Mouse (Mus musculus): ENCODE data around the gene Schip1. TPM values are rescaled to one million over a fixed set of nuclear protein-coding genes. Genes with fewer than 3 reads are reported as not detected.

The Schip1 gene
- total RNA-seq, 2 experiments from 2014 or later: 105 to 129 TPM

DNA sequence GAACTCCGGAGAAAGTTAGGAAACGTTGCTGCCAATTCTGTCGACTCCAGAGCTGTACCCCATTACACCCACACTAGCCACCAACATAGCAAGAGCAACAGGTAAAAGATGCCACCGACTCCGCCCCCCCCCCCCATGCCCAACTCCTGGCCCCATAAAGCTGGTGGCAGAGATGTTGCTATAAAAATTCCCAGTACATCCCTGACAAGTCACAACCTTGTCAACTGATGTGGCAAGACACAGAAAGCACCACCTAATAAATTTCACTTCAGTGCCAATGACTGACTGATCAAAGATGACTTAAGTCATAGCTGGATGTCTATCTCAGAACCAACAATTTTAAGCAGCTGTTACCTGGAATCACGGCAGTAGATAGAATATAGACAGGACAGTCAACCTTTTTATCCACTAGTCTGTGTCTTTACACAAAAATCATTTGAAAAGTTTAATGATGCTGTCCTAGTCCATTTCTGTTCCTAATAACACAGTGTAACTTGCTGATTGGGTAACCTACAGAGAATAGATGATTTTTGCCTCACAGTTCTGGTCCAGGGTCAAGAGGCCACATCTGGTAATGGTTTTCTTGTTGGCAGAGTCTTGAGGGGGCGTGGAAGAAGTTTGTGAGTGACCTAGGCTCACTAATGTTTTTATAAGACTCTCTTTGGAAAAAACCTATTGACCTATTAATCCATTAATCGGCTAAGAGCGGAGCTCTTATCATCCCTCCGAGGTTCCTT is 389.3 kb downstream of the Schip1 start:
- intact Hi-C loops (cut with DNase I): no loop called here
- peak in 1 of 2 experiments; percentile 17 for DNase-seq

DNA sequence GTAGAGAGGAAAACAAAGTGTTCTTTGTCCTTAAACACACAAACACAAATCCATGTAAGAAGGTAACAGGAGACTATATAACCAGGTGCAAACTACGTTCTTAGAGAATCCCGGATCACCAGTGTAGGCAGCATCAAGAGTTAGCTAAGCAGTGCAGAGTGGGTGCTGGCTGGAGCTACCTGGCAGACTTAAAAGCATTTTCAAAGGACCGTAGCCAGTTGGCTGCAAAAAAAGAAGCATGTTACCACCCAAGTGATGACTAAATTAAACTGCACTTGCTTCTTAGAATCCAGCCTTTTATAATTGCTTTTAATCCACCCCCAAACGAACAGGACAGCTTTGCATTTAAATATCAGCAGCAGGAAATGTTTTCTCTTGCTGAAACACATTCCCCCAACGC is 402.0 kb downstream of the Schip1 start:
- no peak for DNase-seq
- intact Hi-C loops (cut with DNase I): no loop called here

DNA sequence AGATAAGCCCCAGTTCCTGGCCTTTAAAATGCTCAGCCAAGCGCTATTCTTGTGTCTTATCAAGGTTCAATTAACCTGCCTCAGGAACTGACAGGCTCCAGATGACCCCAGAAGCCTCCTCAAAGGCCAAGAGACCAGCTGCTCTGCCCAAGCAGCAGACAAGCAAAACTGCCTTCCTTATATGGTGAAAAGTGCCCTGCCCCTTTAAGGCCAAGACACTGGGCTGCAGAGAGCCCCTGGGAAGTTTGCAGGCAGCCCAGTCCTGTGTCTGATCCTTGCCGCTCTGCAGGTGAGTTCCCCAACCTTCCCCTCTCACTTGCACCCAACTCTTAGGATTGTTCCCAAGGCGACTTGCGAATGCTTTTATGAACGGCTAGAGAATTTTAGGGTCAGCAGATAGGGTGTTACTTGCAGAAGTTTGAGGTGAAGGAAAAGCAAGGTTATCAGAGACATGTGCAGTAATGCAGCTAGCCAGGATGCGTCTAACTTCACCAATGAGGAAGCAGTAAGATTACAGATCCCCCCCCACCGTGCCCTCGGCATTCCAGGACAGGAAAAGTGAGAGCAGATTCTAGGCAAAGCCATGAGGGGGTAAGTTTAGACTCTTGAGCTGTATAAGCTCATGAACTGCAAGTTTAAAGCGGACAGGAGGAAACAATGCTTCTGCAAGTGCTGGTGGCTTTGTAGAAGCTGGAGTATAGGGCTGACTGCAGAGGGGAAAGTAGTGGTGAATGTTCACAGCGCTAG is 403.5 kb downstream of the Schip1 start:
- DNase-seq: no peak
- intact Hi-C loops (cut with DNase I): no loop called here

DNA sequence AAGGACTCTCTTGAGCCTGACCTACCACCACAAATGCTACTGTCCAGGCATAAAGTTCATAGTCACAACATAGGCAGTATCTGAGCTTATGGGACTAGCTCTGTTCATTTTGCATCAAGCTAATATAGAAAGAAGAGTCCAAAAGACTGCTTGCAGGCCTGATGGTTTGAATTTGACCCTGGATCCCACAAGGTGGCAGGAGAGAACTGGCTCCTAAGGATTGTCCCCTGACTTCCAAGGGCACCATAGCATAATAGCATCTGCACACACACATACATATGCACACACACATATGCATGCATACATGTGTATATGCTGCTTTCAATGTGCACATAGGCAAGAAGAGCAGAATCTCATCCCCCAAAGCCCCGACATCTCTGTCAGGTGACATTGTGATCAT is 405.0 kb downstream of the Schip1 start:
- intact Hi-C loops (cut with DNase I): no loop called here
- no peak for DNase-seq

DNA sequence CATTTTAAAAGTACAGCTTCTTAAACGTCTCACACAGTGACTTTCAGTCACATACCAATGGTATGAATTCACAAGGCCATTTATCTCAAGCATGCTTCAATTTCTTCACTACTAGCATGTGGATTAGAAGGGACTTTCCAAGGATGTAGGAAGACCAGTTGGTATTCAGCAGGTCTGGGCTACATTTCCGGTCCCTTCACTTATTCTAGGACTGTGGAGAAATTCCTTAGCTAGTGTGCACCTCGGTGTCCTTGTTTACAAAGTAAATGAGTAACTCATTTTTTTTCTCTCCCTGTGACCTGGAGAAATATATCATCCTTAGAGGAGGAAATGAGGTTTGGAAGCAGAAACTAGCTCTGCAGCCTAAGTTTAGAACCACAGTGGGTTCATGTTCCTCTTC is 405.5 kb downstream of the Schip1 start:
- intact Hi-C loops (cut with DNase I): no loop called here
- no peak for DNase-seq

DNA sequence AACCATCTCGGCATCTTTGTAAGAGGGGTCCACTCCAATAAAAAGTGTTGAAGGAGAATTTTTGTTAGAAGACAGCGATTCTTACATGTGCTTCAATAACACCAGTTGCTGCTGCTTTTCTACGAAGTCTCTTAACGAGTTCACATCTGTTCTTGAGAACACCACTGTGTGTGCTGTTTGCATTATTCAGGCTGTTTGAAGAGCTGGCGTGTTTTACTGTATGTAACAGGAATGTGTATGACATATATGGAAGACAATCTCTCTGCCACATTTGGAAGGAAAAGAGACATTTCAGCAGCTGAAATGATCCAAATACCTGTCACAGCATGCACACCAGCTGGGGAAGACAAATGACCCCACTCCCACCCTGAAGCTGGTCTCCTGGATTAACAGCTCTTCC is 406.0 kb downstream of the Schip1 start:
- no peak for DNase-seq
- intact Hi-C loops (cut with DNase I): no loop called here

DNA sequence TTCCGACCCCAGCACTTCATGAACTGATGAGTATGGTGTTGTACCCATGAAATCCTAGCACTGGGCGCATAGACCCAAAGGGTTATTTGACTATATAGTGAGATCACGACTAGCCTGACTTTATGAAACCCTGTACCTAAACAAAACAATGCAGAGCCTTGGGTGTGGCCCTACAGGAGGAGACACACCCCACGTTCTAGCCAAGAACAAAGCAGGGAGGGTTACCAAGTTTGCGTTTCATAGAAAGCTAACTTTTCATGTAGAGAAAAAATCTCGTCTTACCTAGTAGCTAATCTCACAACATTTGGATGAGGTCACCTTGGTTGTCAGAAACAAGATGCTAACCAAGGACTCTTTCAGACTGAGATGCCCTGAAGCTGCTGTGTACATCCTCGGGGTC is 411.7 kb downstream of the Schip1 start:
- intact Hi-C loops (cut with DNase I): no loop called here
- no peak for DNase-seq

DNA sequence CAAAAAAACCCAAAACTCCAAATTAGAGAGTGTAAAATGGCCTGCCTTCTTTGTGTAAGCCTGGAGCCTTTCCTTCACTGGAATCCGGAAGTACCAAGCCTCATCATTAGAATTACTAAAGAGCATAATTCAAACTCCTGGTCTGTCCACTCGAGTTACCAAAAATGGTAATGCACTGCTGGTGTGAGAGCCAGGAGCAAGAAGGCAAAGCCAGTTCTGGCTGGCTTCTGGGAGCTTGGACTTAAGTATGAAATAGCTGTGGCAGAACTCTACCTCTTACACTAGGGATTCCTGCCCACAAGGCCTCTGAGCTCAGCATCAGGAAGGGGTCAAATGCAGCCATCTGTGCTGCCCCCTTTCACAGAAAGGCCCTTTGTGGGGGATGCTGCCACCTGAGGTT is 412.9 kb downstream of the Schip1 start:
- intact Hi-C loops (cut with DNase I): no loop called here
- DNase-seq: no peak

DNA sequence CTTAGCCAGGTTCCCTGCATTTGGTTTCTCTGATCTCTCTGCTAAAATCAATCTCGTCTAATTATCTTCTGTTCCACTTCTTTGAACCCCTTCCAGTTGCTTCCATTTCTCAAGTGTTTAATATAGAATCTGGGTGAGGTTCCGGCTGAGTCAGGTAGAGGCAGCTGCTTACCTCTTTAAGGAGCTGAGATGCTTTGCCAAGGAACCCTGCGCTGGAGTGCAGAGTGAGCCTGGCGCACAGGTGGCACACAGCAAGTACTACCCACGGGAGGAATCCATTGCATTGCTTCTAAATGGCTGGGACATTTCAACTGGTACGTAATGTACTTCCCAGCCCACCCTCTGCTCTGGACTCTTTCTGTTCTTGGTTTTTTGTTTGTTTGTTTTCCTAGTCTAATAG is 414.7 kb downstream of the Schip1 start:
- intact Hi-C loops (cut with DNase I): no loop called here
- no peak for DNase-seq

DNA sequence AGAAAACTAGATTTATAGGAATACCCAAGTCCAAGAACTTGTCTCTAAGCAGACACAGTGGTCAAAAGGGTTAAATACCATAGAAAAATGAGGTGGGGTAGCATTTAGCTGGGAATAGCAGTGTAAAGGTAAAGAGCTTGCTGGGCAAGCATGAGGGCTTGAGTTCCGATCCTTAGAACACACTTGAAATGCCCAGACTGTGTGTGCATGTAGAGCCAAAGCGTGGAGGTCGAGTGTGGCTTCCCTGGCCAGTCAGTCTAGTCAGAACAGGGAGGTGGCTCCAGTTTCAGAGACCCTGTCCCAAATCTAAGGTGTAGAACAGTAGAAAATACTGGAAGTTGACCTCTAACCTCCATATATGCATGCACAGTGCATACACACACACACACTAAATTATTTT is 418.9 kb downstream of the Schip1 start:
- intact Hi-C loops (cut with DNase I): no loop called here
- no peak for DNase-seq

DNA sequence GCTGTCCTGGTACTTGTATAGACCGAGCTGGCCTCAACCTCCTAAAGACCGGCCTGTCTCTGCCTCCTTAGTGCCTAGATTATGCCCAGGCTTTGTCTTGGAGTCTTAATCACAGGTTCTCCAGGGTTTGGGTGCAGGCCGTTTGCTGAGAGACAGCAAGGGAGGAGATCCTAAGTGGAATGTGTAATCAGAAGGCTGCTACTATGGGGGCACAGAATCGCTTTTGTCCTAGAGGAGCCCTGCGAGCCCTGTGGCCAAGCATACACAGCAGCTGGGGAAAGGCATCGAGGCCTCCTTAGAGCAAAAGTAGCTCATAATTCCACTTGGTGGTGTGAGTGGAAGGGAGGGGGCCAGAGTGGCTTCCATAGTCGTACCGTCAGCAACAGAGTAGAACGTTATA is 419.4 kb downstream of the Schip1 start:
- intact Hi-C loops (cut with DNase I): no loop called here

DNA sequence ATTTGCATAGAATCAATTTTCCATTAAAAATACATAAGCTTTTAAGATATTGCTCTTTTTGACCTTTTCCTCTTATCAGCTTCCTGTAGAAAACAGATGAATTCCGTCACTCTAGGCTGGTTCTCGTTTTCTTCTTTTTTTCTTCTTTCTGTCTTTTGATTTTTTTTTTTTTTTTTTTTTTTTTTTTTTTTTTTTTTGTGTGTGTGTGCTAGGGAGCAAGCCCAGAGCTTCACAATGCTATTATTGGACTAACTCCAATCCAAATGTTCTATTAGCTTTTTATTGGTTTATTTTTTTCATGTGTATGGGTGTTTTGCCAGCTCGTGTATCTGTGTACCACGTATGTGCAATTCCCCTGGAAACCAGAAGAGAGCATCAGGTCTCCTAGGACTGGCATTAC is 420.0 kb downstream of the Schip1 start:
- no peak for DNase-seq
- intact Hi-C loops (cut with DNase I): no loop called here

More for the DNA sequence above, 419.4 kb downstream of the Schip1 start:
- no peak for DNase-seq

DNA sequence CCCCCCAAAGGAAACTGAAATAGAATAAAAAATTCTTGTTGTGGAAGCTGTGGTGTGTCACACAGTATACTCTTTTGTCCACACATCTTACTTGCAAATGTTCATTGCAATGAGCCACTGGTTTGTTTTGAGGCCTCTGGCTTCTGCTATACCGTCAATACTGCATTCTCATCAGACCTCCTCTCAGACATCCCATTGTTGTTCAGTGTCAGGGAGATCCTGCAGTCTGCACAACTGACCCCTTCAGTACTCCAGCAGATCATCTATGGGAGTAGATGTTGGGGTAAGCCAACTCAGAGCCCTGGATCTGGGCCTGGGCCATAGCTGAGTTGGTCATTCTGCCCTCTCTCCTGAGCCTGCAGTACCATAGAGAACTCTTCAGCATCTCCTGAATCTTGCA is 423.0 kb downstream of the Schip1 start:
- no peak for DNase-seq
- intact Hi-C loops (cut with DNase I): no loop called here

DNA sequence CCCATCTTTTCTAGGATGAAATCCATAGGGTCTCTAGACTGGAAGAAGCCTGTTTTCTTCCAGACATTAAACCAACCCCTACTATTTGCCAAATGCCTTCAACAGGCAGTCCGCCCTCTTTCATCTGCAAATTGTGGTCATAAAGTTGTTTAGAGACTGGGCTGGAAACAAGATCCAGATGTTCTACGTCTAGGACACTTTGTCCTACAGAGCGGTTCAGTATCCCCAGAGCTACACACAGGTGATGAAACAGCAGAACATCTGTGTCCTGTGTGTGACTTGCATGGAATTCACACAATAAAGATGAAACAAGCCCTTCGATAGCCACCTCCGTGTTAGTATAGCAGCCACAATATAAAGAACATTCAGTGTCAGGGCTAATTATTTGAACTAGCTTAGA is 423.7 kb downstream of the Schip1 start:
- no peak for DNase-seq
- intact Hi-C loops (cut with DNase I): no loop called here

DNA sequence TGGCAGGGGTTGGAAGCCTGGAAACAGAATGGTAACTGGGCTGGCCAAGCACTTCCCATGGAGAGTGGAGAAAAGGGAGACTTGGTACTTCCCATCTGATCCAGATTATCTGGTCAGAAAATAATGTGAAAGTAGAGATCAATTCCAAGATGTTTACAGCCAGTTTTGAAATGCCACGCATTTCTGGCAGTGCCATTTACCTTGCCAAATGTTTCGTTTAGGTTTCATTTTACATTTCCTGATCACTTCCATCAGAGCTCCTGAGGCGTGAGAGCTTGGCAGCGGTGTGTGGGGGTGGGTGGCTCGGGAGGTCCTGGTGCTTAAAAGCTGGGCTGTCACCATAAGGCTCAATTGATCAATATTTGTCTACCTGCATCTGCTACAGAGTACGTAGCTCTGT is 426.9 kb downstream of the Schip1 start:
- no peak for DNase-seq
- intact Hi-C loops (cut with DNase I): no loop called here

DNA sequence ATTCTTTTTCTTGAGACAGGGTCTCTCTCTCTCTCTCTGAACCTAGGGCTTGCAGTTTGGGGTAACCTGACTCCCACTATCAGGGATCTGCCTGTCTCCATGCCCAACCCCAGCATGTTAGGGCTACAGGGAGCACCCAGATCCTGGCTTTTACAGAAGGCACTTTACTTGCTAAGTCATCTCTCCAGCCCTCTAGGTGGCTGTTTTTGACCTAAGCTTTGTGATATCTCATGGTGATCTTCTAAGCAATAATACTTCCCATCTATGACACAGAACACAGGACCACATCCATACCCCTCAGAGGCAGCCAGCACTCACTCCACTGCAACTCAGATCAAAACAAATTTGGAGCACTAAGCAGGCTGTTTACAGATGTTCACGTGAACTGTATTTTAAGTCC is 427.5 kb downstream of the Schip1 start:
- DNase-seq: no peak
- intact Hi-C loops (cut with DNase I): no loop called here

DNA sequence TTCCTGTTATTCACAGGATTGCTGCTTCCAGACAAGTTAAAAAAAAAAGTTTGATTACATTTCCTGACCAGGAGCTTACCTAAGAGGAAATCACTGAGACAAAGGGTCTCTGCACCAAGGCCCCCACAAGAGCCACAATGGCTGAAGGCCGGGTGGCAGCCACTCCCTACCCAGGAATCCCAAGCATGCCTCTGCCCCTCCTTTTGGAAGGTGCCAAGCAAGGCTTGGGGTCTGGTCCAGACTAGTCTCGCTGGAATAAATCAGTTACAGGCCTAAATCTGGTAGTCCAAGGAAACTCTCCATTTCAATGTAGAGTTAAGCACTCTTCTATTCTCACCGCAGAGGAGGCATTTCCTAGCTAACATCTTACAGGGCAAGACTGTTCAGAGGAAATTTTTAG is 427.9 kb downstream of the Schip1 start:
- DNase-seq: no peak
- intact Hi-C loops (cut with DNase I): no loop called here

DNA sequence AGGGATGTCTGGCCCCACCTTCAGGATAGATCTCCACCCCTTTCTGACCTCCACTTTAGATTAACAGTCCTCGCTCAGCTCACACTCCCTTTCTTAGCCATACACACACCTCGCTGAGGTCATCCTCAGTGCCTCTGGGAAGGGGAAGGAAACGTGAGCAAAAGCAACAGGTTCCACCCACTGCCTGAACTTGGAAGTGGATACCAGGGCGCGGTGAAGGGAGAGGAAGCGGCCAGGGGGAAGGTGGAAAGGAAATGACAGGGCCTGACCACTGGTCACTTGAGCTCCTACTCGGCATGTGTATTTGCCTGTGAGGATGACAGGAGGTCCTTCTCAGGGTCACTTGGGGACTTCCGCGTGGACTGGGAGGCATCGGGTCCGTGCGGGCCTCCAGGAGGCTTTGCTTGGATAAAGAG is 428.6 kb downstream of the Schip1 start:
- DNase-seq: peak in 1 of 2 experiments; percentile 21
- intact Hi-C loops (cut with DNase I): no loop called here

DNA sequence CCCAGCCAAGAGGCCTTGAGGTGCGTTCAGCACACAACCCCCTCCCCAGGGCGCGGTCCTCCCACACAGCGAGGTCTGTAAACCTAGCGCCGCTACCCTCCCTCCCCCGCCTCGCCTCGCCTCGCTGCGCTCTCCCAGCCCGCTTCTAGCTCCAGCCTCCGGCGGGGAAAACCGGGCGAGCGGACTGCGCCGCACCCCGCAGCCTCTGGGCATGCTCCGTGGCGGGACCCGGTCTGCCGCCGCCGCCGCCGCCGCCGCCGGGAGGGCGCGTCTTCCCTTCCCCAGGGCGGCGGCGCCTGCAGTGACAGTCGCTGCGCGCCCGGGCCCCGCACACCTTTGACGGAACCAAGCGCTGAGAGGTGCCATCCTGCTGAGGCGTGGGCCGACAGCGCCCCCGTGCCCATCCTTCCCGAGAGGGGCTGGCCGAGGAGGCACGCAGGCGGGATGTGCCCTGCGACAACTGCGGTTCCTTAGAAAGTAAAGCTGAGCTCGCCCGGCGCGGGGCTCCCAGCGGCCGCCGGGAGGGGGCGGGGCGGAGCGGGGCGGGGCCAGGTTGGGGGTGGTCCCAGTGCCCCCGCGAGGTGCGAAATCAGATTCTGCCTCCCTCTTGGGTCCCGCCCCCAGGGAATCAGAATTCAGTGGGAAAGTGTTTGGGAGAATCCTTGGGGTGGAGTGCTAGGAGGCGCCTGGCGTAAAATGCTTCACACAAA is 429.1 kb downstream of the Schip1 start:
- intact Hi-C loops (cut with DNase I): no loop called here
- peak; percentile 47 to 70 for DNase-seq

DNA sequence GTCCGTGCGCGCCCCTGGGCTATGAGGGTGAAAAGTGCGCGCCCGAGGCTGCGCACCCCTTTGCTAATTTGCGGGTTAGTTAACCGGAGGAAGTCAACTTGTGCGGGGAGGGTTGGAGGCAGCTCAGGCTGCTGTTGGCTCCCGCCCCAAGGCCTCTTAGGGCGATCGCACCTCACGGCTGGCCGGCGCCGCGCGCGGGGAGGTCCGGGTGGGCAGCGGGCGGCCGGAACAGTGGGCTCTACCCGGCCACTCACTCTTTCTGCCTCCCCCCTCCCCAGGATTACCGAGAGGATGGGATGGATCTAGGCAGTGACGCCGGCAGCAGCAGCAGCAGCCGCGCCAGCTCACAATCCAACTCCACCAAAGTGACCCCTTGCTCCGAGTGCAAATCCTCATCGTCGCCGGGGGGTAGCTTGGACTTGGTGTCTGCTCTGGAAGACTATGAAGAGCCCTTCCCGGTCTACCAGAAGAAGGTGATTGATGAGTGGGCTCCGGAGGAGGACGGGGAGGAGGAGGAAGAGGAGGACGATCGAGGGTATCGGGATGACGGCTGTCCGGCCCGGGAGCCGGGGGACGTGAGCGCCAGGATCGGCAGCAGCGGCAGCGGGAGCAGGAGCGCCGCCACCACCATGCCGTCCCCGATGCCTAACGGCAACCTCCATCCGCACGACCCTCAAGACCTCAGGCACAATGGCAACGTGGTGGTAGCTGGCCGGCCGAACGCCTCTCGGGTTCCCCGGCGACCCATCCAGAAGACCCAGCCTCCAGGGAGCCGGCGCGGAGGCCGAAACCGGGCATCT is 429.9 kb downstream of the Schip1 start:
- peak; percentile 9 to 42 for DNase-seq
- intact Hi-C loops (cut with DNase I): no loop called here

Measured in gastrocnemius, postnatal 36 days (tissue).